Mouse (Mus musculus) liver, embryonic 14.5 days (tissue): Measurements from ENCODE around the gene Strbp.

ENCODE experiments used
- CTCF ChIP-seq: IDR thresholded peaks from 2 replicates; pipeline ENCODE4 v1.5.1; 2016; ENCODE audit warnings: antibody characterized with exemption, low read depth, control low read depth
- EP300 ChIP-seq: IDR thresholded peaks from 2 replicates; pipeline ENCODE4 v1.6.1; 2016; ENCODE audit warnings: antibody characterized with exemption, low read depth

- TF ChIP-seq CTCF = no peak
- no peak for TF ChIP-seq EP300
Observed at GRCm38 (mm10) chr2:37572141-37572540, 131.5 kb downstream of the Strbp start.
